17 mouse cellular contexts compared by ENCODE assay signal in the genomic region with DNA sequence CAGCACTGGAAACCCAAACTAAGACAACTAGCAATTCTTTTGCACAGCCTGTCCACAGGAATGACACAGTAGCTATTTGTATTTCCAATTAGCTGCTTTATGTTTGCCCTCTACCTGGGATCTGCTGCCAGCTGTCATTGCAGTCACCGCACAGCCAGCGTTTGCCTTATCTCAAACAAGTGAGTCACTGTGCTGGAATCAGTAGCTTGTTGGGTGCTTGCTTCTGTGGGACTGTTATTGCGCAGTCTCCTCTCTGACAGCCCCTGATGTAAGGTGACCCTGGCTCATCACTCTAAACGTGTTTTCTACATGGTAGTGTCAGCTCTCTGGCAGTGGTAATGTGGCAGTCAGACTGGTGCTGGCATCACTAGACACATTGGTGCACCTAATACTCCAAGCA.
DNase-seq lines count a peak whose midpoint lies in the region; ATAC-seq and TF ChIP-seq lines count a peak whose summit lies in the region.
"Had no signal": no experiment of that assay in that cellular context is flagged by ENCODE, and none has a peak within 500 bp of the region (broad histone marks: within the 10 kb centered on the region; RNA-seq: fewer than 3 reads in every experiment).

No protein-coding gene starts in this region.

- H3K4me1 ChIP-seq in G1E (ENCODE audit: insufficient read depth, low read depth, low read length): peaks cover 92% of the 10 kb centered on the region
- peaks cover 32% of the 10 kb centered on the region for H3K4me1 ChIP-seq in heart, embryonic 15.5 days (replicated peaks)
- peaks cover 71% of the 10 kb centered on the region for H3K4me1 ChIP-seq in liver, embryonic 15.5 days (replicated peaks)
- H3K4me1 ChIP-seq in kidney, embryonic 15.5 days: no peaks in the 10 kb centered on the region
- peaks cover 10% of the 10 kb centered on the region; the same call in 1 of the 2 replicates for H3K4me1 ChIP-seq in midbrain, embryonic 15.5 days

- peak overlapping the region; percentile 33 for H3K4me2 ChIP-seq in heart, embryonic 15.5 days
- H3K4me2 ChIP-seq in liver, embryonic 15.5 days: no peak overlapping the region
- H3K4me2 ChIP-seq in kidney, embryonic 15.5 days: no peak overlapping the region
- no peak overlapping the region for H3K4me2 ChIP-seq in midbrain, embryonic 15.5 days

- peaks cover 49% of the 10 kb centered on the region for H3K36me3 ChIP-seq in G1E (replicated peaks)
- H3K36me3 ChIP-seq in heart, embryonic 15.5 days: no peaks in the 10 kb centered on the region
- H3K36me3 ChIP-seq in liver, embryonic 15.5 days (replicated peaks): 0 out of 2 replicates have a peak, but pooled peaks cover 4% of the 10 kb centered on the region
- H3K36me3 ChIP-seq in kidney, embryonic 15.5 days: peaks cover 17% of the 10 kb centered on the region
- H3K36me3 ChIP-seq in midbrain, embryonic 15.5 days (replicated peaks): no peaks in the 10 kb centered on the region

- DNase-seq in G1E (ENCODE audit: low spot score): peak; percentile 42
- DNase-seq in T-cell, adult 2 months (ENCODE audit: low spot score): no peak
- DNase-seq: cerebellum, postnatal 10 days; gastrocnemius, postnatal 36 days; kidney, postnatal 10 days; layer of hippocampus, postnatal 36 days; retina, postnatal 1 day; thymus, adult 2 months had no signal

- H3K9ac ChIP-seq in heart, embryonic 15.5 days: no peak overlapping the region
- no peak overlapping the region for H3K9ac ChIP-seq in liver, embryonic 15.5 days
- H3K9ac ChIP-seq in kidney, embryonic 15.5 days: no peak overlapping the region
- H3K9ac ChIP-seq in midbrain, embryonic 15.5 days: no peak overlapping the region

- peak; percentile 40 for ATAC-seq in G1E (ENCODE audit: extremely low read depth, insufficient number of reproducible peaks, low FRiP score, poor library complexity, severe bottlenecking)
- ATAC-seq in erythroblast, adult 5-6 weeks (replicated peaks; ENCODE audit: low FRiP score, poor library complexity, severe bottlenecking): peak; percentile 73
- ATAC-seq in heart, embryonic 15.5 days (replicated peaks; ENCODE audit: insufficient number of reproducible peaks, insufficient read depth, low FRiP score, low read depth): peak; percentile 81
- ATAC-seq in liver, embryonic 15.5 days (ENCODE audit: insufficient read depth): peak; percentile 64
- no peak for ATAC-seq in kidney, embryonic 15.5 days (replicated peaks; ENCODE audit: low FRiP score)
- no peak for ATAC-seq in midbrain, embryonic 15.5 days (replicated peaks)
- ATAC-seq: forebrain, embryonic 14.5 days; hindbrain, embryonic 16.5 days had no signal

- no peaks in the 10 kb centered on the region for H3K27me3 ChIP-seq in G1E (ENCODE audit: insufficient read depth, low read length)
- H3K27me3 ChIP-seq in heart, embryonic 15.5 days: no peaks in the 10 kb centered on the region
- H3K27me3 ChIP-seq in liver, embryonic 15.5 days: no peaks in the 10 kb centered on the region
- no peaks in the 10 kb centered on the region for H3K27me3 ChIP-seq in kidney, embryonic 15.5 days
- no peaks in the 10 kb centered on the region for H3K27me3 ChIP-seq in midbrain, embryonic 15.5 days (replicated peaks)
- H3K27me3 ChIP-seq: megakaryocyte, embryonic 14.5 days had no signal

- H3K4me3 ChIP-seq in G1E (ENCODE audit: low read depth, low read length): peak overlapping the region; percentile 21; the same call in 1 of the 2 replicates
- H3K4me3 ChIP-seq in heart, embryonic 15.5 days: no peak overlapping the region
- no peak overlapping the region for H3K4me3 ChIP-seq in liver, embryonic 15.5 days (replicated peaks)
- no peak overlapping the region for H3K4me3 ChIP-seq in kidney, embryonic 15.5 days (replicated peaks)
- no peak overlapping the region for H3K4me3 ChIP-seq in midbrain, embryonic 15.5 days
- H3K4me3 ChIP-seq: embryonic facial prominence, embryonic 10.5 days; megakaryocyte, embryonic 14.5 days had no signal

- 34% methylated on average over 4 of the region's 4 CpGs for WGBS in heart, embryonic 15.5 days
- WGBS in liver, embryonic 15.5 days (ENCODE audit: insufficient replicate concordance): 17% methylated on average over 4 of the region's 4 CpGs
- WGBS in kidney, embryonic 15.5 days: 83% methylated on average over 4 of the region's 4 CpGs
- WGBS in midbrain, embryonic 15.5 days: 82% methylated on average over 4 of the region's 4 CpGs

- peak overlapping the region; percentile 95 for H3K27ac ChIP-seq in heart, embryonic 15.5 days
- peak overlapping the region; percentile 62 for H3K27ac ChIP-seq in liver, embryonic 15.5 days (replicated peaks)
- H3K27ac ChIP-seq in kidney, embryonic 15.5 days: no peak overlapping the region
- H3K27ac ChIP-seq in midbrain, embryonic 15.5 days: no peak overlapping the region
- H3K27ac ChIP-seq: embryonic facial prominence, embryonic 10.5 days had no signal

- no peak for TF ChIP-seq CTCF in G1E (IDR thresholded peaks at IDR 0.05; ENCODE audit: low read depth, low read length)

- H3K9me3 ChIP-seq in G1E (replicated peaks): no peaks in the 10 kb centered on the region
- H3K9me3 ChIP-seq in heart, embryonic 15.5 days (replicated peaks): no peaks in the 10 kb centered on the region
- H3K9me3 ChIP-seq in liver, embryonic 15.5 days (replicated peaks): no peaks in the 10 kb centered on the region
- no peaks in the 10 kb centered on the region for H3K9me3 ChIP-seq in kidney, embryonic 15.5 days (replicated peaks)
- H3K9me3 ChIP-seq in midbrain, embryonic 15.5 days: no peaks in the 10 kb centered on the region
- H3K9me3 ChIP-seq: embryonic facial prominence, embryonic 10.5 days; megakaryocyte, embryonic 14.5 days had no signal

Comparison
In these comparisons a context has a peak if more than half of its experiments do, and no peak if none do; other contexts are left out.
1. ATAC-seq: peak in G1E (single experiment), erythroblast, adult 5-6 weeks (single experiment), heart, embryonic 15.5 days (single experiment) and liver, embryonic 15.5 days (single experiment); none in kidney, embryonic 15.5 days (single experiment) and midbrain, embryonic 15.5 days (single experiment).
2. H3K27ac ChIP-seq: peak in heart, embryonic 15.5 days (single experiment) and liver, embryonic 15.5 days (single experiment); none in kidney, embryonic 15.5 days (single experiment) and midbrain, embryonic 15.5 days (single experiment).